Mouse (Mus musculus) myocyte (in vitro differentiated cells): Measurements from ENCODE around the gene Slit3.

Experiments
- E2F4 ChIP-seq: IDR thresholded peaks from one replicate; pipeline ENCODE4 v1.6.1; 2011; ENCODE audit warnings: mild to moderate bottlenecking, control low read depth, moderate library complexity; ENCODE audit not compliant: insufficient read depth
- POLR2A ChIP-seq: IDR thresholded peaks from one replicate; pipeline ENCODE4 v1.6.1; 2011; ENCODE audit warnings: low read depth, mild to moderate bottlenecking, control low read depth, moderate library complexity; ENCODE audit not compliant: insufficient read length
- TCF12 ChIP-seq: IDR thresholded peaks from one replicate; pipeline ENCODE4 v1.6.1; 2011; ENCODE audit warnings: mild to moderate bottlenecking, control low read depth; ENCODE audit not compliant: poor library complexity, insufficient read depth, severe bottlenecking
- TCF3 ChIP-seq: IDR thresholded peaks from one replicate; pipeline ENCODE4 v1.6.1; 2011; ENCODE audit warnings: low read depth, control low read depth; ENCODE audit not compliant: insufficient read length

GRCm38 (mm10) chr11:35526219-35526762 is 405.3 kb downstream of the Slit3 start:
- no peak for TF ChIP-seq TCF12
- no peak for TF ChIP-seq E2F4
- no peak for TF ChIP-seq TCF3
- TF ChIP-seq POLR2A = no peak
